Mouse (Mus musculus) liver, embryonic 11.5 days (tissue): ENCODE measurements around the gene Dlg2. TPM values are rescaled to one million over a fixed set of nuclear protein-coding genes. Genes with fewer than 3 reads are reported as not detected.

Experiments used
- ATAC-seq: fragments of 200-750 bp; cut with Nextera tagmentation; replicated peaks from 2 replicates; pipeline ENCODE4 v1.8.0; 2017; ENCODE audit warnings: moderate number of reproducible peaks, mild to moderate bottlenecking, moderate TSS enrichment, moderate library complexity; ENCODE audit not compliant: low FRiP score
- DNase-seq: peaks from one replicate; pipeline ENCODE4 v3.0.0-alpha.2; 2017; ENCODE audit warnings: low spot score
- H3K27ac ChIP-seq: fragments of 300-500 bp; sonication (generic); 2 replicates; pipeline ENCODE4 v1.5.1; 2014; ENCODE audit warnings: mild to moderate bottlenecking, low read depth, low read length, control low read depth
- H3K27me3 ChIP-seq: fragments of 300-500 bp; sonication (generic); replicated peaks from 2 replicates; pipeline ENCODE4 v1.6.1; 2014; ENCODE audit warnings: low read length, mixed read lengths; ENCODE audit not compliant: control insufficient read depth, insufficient read depth
- H3K36me3 ChIP-seq: fragments of 300-500 bp; sonication (generic); 2 replicates; pipeline ENCODE4 v1.6.1; 2014; ENCODE audit warnings: mild to moderate bottlenecking, low read length, moderate library complexity, mixed read lengths; ENCODE audit not compliant: control insufficient read depth, insufficient read depth
- H3K4me1 ChIP-seq: fragments of 300-500 bp; sonication (generic); replicated peaks from 2 replicates; pipeline ENCODE4 v1.6.1; 2014; ENCODE audit warnings: low read length, mixed read lengths; ENCODE audit not compliant: control insufficient read depth, insufficient read depth
- H3K4me2 ChIP-seq: fragments of 300-500 bp; sonication (generic); 2 replicates; pipeline ENCODE4 v1.6.1; 2014; ENCODE audit warnings: mild to moderate bottlenecking, control low read depth, moderate library complexity
- H3K4me3 ChIP-seq: fragments of 300-500 bp; sonication (generic); 2 replicates; pipeline ENCODE4 v1.5.1; 2014; ENCODE audit warnings: low read depth, low read length, control low read depth
- H3K9ac ChIP-seq: fragments of 300-500 bp; sonication (generic); 2 replicates; pipeline ENCODE4 v1.6.1; 2014; ENCODE audit warnings: low read depth, low read length, control low read depth
- H3K9me3 ChIP-seq: fragments of 300-500 bp; sonication (generic); 2 replicates; pipeline ENCODE4 v1.6.1; 2016; ENCODE audit warnings: low read length, inconsistent platforms, mixed read lengths; ENCODE audit not compliant: control insufficient read depth
- WGBS: fragments of 180-500 bp; shearing (Covaris S2); extraction: QIAGEN DNeasy Blood & Tissue Kit; methylation state at CpG from one replicate; pipeline ENCODE4 v1.1.7; 2014; 5-methylcytosine and 5-hydroxymethylcytosine counted together
- polyA plus RNA-seq: library from polyadenylated mRNA; unstranded; fragments of >200 nt; fragmentation: Nextera tagmentation; extraction: Ambion mirVana; gene quantifications from 2 replicates; pipeline ENCODE4 v1.2.1, GENCODE M21; 2014

Dlg2 gene
- polyA plus RNA-seq, 1 experiment from 2014 or later: 0.96 TPM

GRCm38 (mm10) chr7:91284167-91284566, 807.7 kb downstream of the Dlg2 start:
- Histone ChIP-seq H3K9ac (no peak overlapping the region), H3K36me3 (no peaks in the 10 kb centered on the region), H3K27ac (no peak overlapping the region), H3K4me1 (no peaks in the 10 kb centered on the region), H3K4me3 (no peak overlapping the region), H3K9me3 (no peaks in the 10 kb centered on the region), H3K27me3 (no peaks in the 10 kb centered on the region), H3K4me2 (no peak overlapping the region)
- 78% methylated on average over 3 of the region's 3 CpGs for WGBS
- ATAC-seq: no peak
- DNase-seq: no peak

- Histone ChIP-seq H3K4me2 (no peak overlapping the region), H3K27ac (no peak overlapping the region), H3K9ac (no peak overlapping the region), H3K4me1 (no peaks in the 10 kb centered on the region), H3K36me3 (no peaks in the 10 kb centered on the region), H3K27me3 (no peaks in the 10 kb centered on the region), H3K9me3 (no peaks in the 10 kb centered on the region), H3K4me3 (no peak overlapping the region)
- ATAC-seq (no peak), DNase-seq (no peak)
- 74% methylated on average over 3 of the region's 3 CpGs for WGBS
Measured at GRCm38 (mm10) chr7:91288324-91288723, 811.9 kb downstream of the Dlg2 start.

DNA sequence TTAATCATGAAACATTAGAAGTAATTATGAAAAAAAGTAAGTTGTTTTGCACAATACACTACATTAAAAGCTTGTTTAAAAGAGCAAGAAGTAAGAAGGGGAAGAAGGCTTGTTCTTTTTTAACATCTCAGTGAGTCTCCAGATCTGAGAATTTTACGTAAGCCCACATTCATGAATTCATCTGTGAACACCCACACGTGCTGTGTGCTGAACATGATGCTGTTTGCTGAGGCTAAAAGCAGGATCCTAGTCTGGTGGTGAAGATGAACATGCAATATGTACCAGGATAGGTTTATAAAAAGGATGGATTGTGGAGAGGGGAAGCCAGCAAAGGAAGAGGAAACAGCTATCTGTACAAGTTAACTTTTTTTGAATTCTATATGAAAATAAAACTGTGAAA, 819.7 kb downstream of the Dlg2 start:
- no peak overlapping the region for H3K9ac ChIP-seq
- H3K4me1 ChIP-seq: no peaks in the 10 kb centered on the region
- H3K27me3 ChIP-seq: no peaks in the 10 kb centered on the region
- DNase-seq: no peak
- H3K36me3 ChIP-seq: no peaks in the 10 kb centered on the region
- WGBS: 73% methylated on average over 2 of the region's 2 CpGs
- H3K4me2 ChIP-seq: no peak overlapping the region
- no peak overlapping the region for H3K27ac ChIP-seq
- ATAC-seq: no peak
- H3K4me3 ChIP-seq: no peak overlapping the region
- H3K9me3 ChIP-seq: no peaks in the 10 kb centered on the region

GRCm38 (mm10) chr7:91311177-91311576, 834.7 kb downstream of the Dlg2 start:
- WGBS: 75% methylated on average over 5 of the region's 5 CpGs
- Histone ChIP-seq H3K9ac (no peak overlapping the region), H3K36me3 (no peaks in the 10 kb centered on the region), H3K9me3 (no peaks in the 10 kb centered on the region), H3K4me2 (no peak overlapping the region), H3K27me3 (no peaks in the 10 kb centered on the region), H3K4me1 (no peaks in the 10 kb centered on the region), H3K4me3 (no peak overlapping the region), H3K27ac (no peak overlapping the region)
- DNase-seq (no peak), ATAC-seq (no peak)

- no peaks in the 10 kb centered on the region for H3K4me1 ChIP-seq
- H3K9me3 ChIP-seq: no peaks in the 10 kb centered on the region
- H3K27ac ChIP-seq: no peak overlapping the region
- no peak overlapping the region for H3K9ac ChIP-seq
- H3K27me3 ChIP-seq: no peaks in the 10 kb centered on the region
- no peak overlapping the region for H3K4me2 ChIP-seq
- no peak for DNase-seq
- H3K36me3 ChIP-seq: no peaks in the 10 kb centered on the region
- no peak overlapping the region for H3K4me3 ChIP-seq
- no peak for ATAC-seq
Measured at GRCm38 (mm10) chr7:91345073-91345472, 868.6 kb downstream of the Dlg2 start.

DNA sequence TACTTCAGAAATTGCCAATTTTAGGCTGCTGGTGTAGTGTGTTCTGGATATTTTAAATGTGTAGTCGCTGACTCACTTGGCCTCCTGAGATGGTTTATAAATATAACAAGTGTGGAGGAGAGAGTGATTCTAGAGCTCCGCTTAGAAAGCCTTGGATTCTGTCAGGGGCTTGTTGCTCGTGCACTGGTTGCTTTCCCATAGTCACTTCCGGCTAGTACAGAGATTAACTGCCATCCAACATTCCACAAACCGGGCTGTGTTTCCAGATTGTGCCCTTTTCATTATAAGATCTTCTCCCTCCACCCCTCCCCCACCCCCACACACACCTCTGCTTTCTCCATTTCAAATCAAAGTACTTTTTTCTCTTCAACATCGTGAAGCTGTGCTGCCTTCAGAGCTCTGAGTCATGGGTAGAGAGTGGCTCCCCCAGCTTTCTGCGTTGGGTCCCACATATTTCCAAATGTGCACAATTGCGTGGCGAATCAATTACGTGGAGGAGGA, 893.4 kb downstream of the Dlg2 start:
- Histone ChIP-seq H3K9me3 (no peaks in the 10 kb centered on the region), H3K27me3 (no peaks in the 10 kb centered on the region), H3K36me3 (no peaks in the 10 kb centered on the region), H3K4me2 (no peak overlapping the region), H3K4me1 (no peaks in the 10 kb centered on the region), H3K9ac (no peak overlapping the region), H3K27ac (no peak overlapping the region), H3K4me3 (no peak overlapping the region)
- 75% methylated on average over 10 of the region's 10 CpGs for WGBS
- no peak for ATAC-seq
- DNase-seq: no peak

DNA sequence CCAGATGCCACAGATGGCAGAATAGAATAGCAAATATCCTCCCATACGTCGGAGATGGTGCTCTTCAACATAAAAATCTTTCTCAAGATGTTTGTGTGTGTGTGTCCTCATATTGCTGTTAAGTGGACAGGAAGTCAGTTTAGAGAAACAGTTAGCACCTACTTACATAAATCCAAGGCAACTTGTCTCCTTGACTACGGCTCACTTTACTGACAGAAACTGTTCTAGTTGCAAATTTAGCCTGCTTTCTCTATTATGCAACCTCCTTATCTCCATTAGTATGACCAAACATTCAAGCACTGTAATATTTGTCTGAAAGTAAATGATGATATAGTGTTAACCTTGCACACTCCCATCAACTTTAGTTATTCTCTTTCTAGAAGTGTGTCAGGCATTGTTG, 905.8 kb downstream of the Dlg2 start:
- Histone ChIP-seq H3K4me2 (no peak overlapping the region), H3K9ac (no peak overlapping the region), H3K9me3 (no peaks in the 10 kb centered on the region), H3K4me3 (no peak overlapping the region), H3K27me3 (no peaks in the 10 kb centered on the region), H3K27ac (no peak overlapping the region), H3K4me1 (no peaks in the 10 kb centered on the region), H3K36me3 (no peaks in the 10 kb centered on the region)
- DNase-seq (no peak), ATAC-seq (no peak)
- WGBS: 73% methylated on average over 3 of the region's 3 CpGs

- 38% methylated on average over 1 of the region's 1 CpGs for WGBS
- no peak for ATAC-seq
- H3K36me3 ChIP-seq: no peaks in the 10 kb centered on the region
- no peak overlapping the region for H3K27ac ChIP-seq
- no peaks in the 10 kb centered on the region for H3K4me1 ChIP-seq
- no peak overlapping the region for H3K4me3 ChIP-seq
- DNase-seq: no peak
- no peak overlapping the region for H3K9ac ChIP-seq
- no peak overlapping the region for H3K4me2 ChIP-seq
- no peaks in the 10 kb centered on the region for H3K9me3 ChIP-seq
- no peaks in the 10 kb centered on the region for H3K27me3 ChIP-seq
Measured at GRCm38 (mm10) chr7:91383873-91384272, 907.4 kb downstream of the Dlg2 start.

- no peaks in the 10 kb centered on the region for H3K36me3 ChIP-seq
- H3K4me2 ChIP-seq: no peak overlapping the region
- no peaks in the 10 kb centered on the region for H3K4me1 ChIP-seq
- no peaks in the 10 kb centered on the region for H3K9me3 ChIP-seq
- H3K4me3 ChIP-seq: no peak overlapping the region
- no peaks in the 10 kb centered on the region for H3K27me3 ChIP-seq
- no peak for DNase-seq
- H3K27ac ChIP-seq: no peak overlapping the region
- 75% methylated on average over 5 of the region's 5 CpGs for WGBS
- ATAC-seq: no peak
- no peak overlapping the region for H3K9ac ChIP-seq
Measured at GRCm38 (mm10) chr7:91389272-91389671, 912.8 kb downstream of the Dlg2 start.
